ENCODE assay signal across 10 mouse cellular contexts in the genomic region with DNA sequence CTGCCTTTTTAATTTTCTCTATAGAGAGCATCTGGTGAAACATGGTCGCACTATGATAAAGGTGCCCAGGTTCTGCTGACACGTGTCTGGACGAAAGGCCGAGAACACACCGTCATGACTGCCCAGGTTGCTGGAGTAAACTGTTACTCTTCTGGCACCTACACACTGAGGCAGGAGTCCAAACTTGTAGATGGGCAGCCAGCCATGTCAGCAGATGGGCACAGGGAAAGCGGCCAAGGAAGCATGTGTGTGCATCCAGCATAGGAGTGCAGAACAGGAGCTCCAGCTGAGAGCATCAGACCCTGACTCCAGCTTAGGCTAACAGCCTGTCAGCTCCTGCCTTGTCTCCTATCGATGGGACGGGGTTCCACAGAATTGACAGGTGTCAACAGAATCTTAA. TPM values are rescaled to one million over a fixed set of nuclear protein-coding genes. Genes with fewer than 3 reads are reported as not detected.
A peak's percentile ranks its signal among the peaks of the same experiment; 100 is the strongest.
DNase-seq lines count a peak whose midpoint lies in the region; ATAC-seq lines count a peak whose summit lies in the region.
"Had no signal": no experiment of that assay in that cellular context is flagged by ENCODE, and none has a peak within 500 bp of the region (broad histone marks: within the 10 kb centered on the region; RNA-seq: fewer than 3 reads in every experiment).

No protein-coding gene starts in this region.

- no peak overlapping the region for H3K27ac ChIP-seq in embryonic facial prominence, embryonic 14.5 days (replicated peaks; ENCODE audit: low read depth, low read length)
- no peak overlapping the region for H3K27ac ChIP-seq in embryonic facial prominence, embryonic 10.5 days (replicated peaks)
- no peak overlapping the region for H3K27ac ChIP-seq in hindbrain, embryonic 16.5 days (ENCODE audit: low read depth, low read length)
- H3K27ac ChIP-seq: kidney, postnatal 0 days had no signal

- 75% methylated on average over 8 of the region's 8 CpGs for WGBS in embryonic facial prominence, embryonic 14.5 days
- WGBS in embryonic facial prominence, embryonic 10.5 days: 94% methylated on average over 8 of the region's 8 CpGs
- 65% methylated on average over 8 of the region's 8 CpGs for WGBS in hindbrain, embryonic 16.5 days

- H3K9me3 ChIP-seq in embryonic facial prominence, embryonic 14.5 days (ENCODE audit: control insufficient read depth, low read length): peaks cover 6% of the 10 kb centered on the region; the same call in 1 of the 2 replicates
- no peaks in the 10 kb centered on the region for H3K9me3 ChIP-seq in embryonic facial prominence, embryonic 10.5 days
- H3K9me3 ChIP-seq in hindbrain, embryonic 16.5 days (ENCODE audit: control insufficient read depth, low read length): no peaks in the 10 kb centered on the region

- H3K4me3 ChIP-seq in embryonic facial prominence, embryonic 14.5 days (ENCODE audit: low read depth, low read length): no peak overlapping the region
- no peak overlapping the region for H3K4me3 ChIP-seq in embryonic facial prominence, embryonic 10.5 days
- no peak overlapping the region for H3K4me3 ChIP-seq in hindbrain, embryonic 16.5 days (ENCODE audit: low read length)

- no peaks in the 10 kb centered on the region for H3K36me3 ChIP-seq in embryonic facial prominence, embryonic 14.5 days (ENCODE audit: control insufficient read depth, insufficient read depth, low read length)
- H3K36me3 ChIP-seq in embryonic facial prominence, embryonic 10.5 days (replicated peaks): no peaks in the 10 kb centered on the region
- no peaks in the 10 kb centered on the region for H3K36me3 ChIP-seq in hindbrain, embryonic 16.5 days (ENCODE audit: control insufficient read depth, insufficient read depth, low read length)

- H3K27me3 ChIP-seq in embryonic facial prominence, embryonic 14.5 days (replicated peaks; ENCODE audit: control insufficient read depth, insufficient read depth, low read length): no peaks in the 10 kb centered on the region
- no peaks in the 10 kb centered on the region for H3K27me3 ChIP-seq in embryonic facial prominence, embryonic 10.5 days (replicated peaks; ENCODE audit: low read depth, poor library complexity, severe bottlenecking)
- H3K27me3 ChIP-seq in hindbrain, embryonic 16.5 days (replicated peaks; ENCODE audit: control insufficient read depth, insufficient read depth, low read length): no peaks in the 10 kb centered on the region

- H3K9ac ChIP-seq in embryonic facial prominence, embryonic 14.5 days (ENCODE audit: low read depth, low read length): no peak overlapping the region
- no peak overlapping the region for H3K9ac ChIP-seq in hindbrain, embryonic 16.5 days (ENCODE audit: low read depth, low read length)

- DNase-seq in embryonic facial prominence, embryonic 14.5 days (ENCODE audit: low spot score): peak; percentile 17
- DNase-seq in embryonic facial prominence, embryonic 10.5 days (ENCODE audit: low spot score): no peak
- DNase-seq in urinary bladder, postnatal 14 days (ENCODE audit: low spot score): peak; percentile 43
- no peak for DNase-seq in urinary bladder, postnatal 10 days (ENCODE audit: low spot score)
- peak; percentile 85 to 88 for DNase-seq in left cerebral cortex, postnatal 14 days (ENCODE audit: low spot score in 2 of 2)
- no peak for DNase-seq in c-Kit-positive CD71-positive TER-119-positive erythroid progenitor cells, embryonic 14.5 days (ENCODE audit: low spot score)
- no peak for DNase-seq in urinary bladder, adult 2 months (ENCODE audit: low spot score)

- intact Hi-C loops in left cerebral cortex, postnatal 14 days (cut with DNase I): no loop called here

- no peak overlapping the region for H3K4me2 ChIP-seq in embryonic facial prominence, embryonic 14.5 days (ENCODE audit: low read depth, low read length)
- no peak overlapping the region for H3K4me2 ChIP-seq in hindbrain, embryonic 16.5 days (ENCODE audit: low read length)

- no peaks in the 10 kb centered on the region for H3K4me1 ChIP-seq in embryonic facial prominence, embryonic 14.5 days (ENCODE audit: control insufficient read depth, insufficient read depth, low read length)
- H3K4me1 ChIP-seq in embryonic facial prominence, embryonic 10.5 days: no peaks in the 10 kb centered on the region
- no peaks in the 10 kb centered on the region for H3K4me1 ChIP-seq in hindbrain, embryonic 16.5 days (ENCODE audit: control insufficient read depth, insufficient read depth, low read depth, low read length)

- ATAC-seq in embryonic facial prominence, embryonic 14.5 days (ENCODE audit: low read depth): no peak
- peak; percentile 96 for ATAC-seq in hindbrain, embryonic 16.5 days

RNA-seq across cellular contexts. Expression of gene Commd3, which starts 37.1 kb away (rescaled TPM):
- polyA plus RNA-seq in embryonic facial prominence, embryonic 14.5 days (2014; fragmentation: Nextera tagmentation; extraction: Ambion mirVana): 195 and 218 TPM in 2 replicates
- 99.3 and 116 TPM in 2 replicates for polyA plus RNA-seq in embryonic facial prominence, embryonic 10.5 days (2016; fragmentation: Nextera tagmentation; extraction: Ambion mirVana)
- polyA plus RNA-seq in hindbrain, embryonic 16.5 days (2015; fragmentation: Nextera tagmentation; extraction: Ambion mirVana): 177 and 182 TPM in 2 replicates
- total RNA-seq in left cerebral cortex, postnatal 14 days (2021): 100 to 1,000 TPM in 1 of 2 experiments, 10 to 100 TPM in 1; 98.3 to 113 TPM
- 115 and 131 TPM in 2 replicates for polyA plus RNA-seq in urinary bladder, adult 2 months (2012; rRNA removed)

RNA-seq across cellular contexts. Expression of gene Bmi1, which starts 41.8 kb away (rescaled TPM):
- 25.9 and 28.0 TPM in 2 replicates for polyA plus RNA-seq in embryonic facial prominence, embryonic 14.5 days (2014; fragmentation: Nextera tagmentation; extraction: Ambion mirVana)
- polyA plus RNA-seq in embryonic facial prominence, embryonic 10.5 days (2016; fragmentation: Nextera tagmentation; extraction: Ambion mirVana): 26.3 and 26.6 TPM in 2 replicates
- polyA plus RNA-seq in hindbrain, embryonic 16.5 days (2015; fragmentation: Nextera tagmentation; extraction: Ambion mirVana): 14.0 and 15.6 TPM in 2 replicates
- total RNA-seq in left cerebral cortex, postnatal 14 days (2021): 10 to 100 TPM; 32.0 to 40.1 TPM
- 25.3 TPM in 2 replicates for polyA plus RNA-seq in urinary bladder, adult 2 months (2012; rRNA removed)

RNA-seq across cellular contexts. Expression of gene Spag6, which starts 58.8 kb away (rescaled TPM):
- polyA plus RNA-seq in embryonic facial prominence, embryonic 14.5 days (2014; fragmentation: Nextera tagmentation; extraction: Ambion mirVana): 0.21 and 0.22 TPM in 2 replicates
- 0.25 and 0.31 TPM in 2 replicates for polyA plus RNA-seq in embryonic facial prominence, embryonic 10.5 days (2016; fragmentation: Nextera tagmentation; extraction: Ambion mirVana)
- 0.06 and 0.14 TPM in 2 replicates for polyA plus RNA-seq in hindbrain, embryonic 16.5 days (2015; fragmentation: Nextera tagmentation; extraction: Ambion mirVana)
- 1 to 10 TPM; 2.9 to 3.3 TPM for total RNA-seq in left cerebral cortex, postnatal 14 days (2021)
- polyA plus RNA-seq in urinary bladder, adult 2 months (2012; rRNA removed): 0.32 and 0.34 TPM in 2 replicates
- total RNA-seq: neutrophil, adult 5-6 weeks had no signal

Comparison
In these comparisons a context has a peak if more than half of its experiments do, and no peak if none do; other contexts are left out.
1. DNase-seq: peak in embryonic facial prominence, embryonic 14.5 days (single experiment), urinary bladder, postnatal 14 days (single experiment) and left cerebral cortex, postnatal 14 days (2 of 2); none in embryonic facial prominence, embryonic 10.5 days (single experiment), urinary bladder, postnatal 10 days (single experiment), c-Kit-positive CD71-positive TER-119-positive erythroid progenitor cells, embryonic 14.5 days (single experiment) and urinary bladder, adult 2 months (single experiment).